Mouse (Mus musculus): ENCODE measurements around the gene Nfkb1.

The Nfkb1 gene

GRCm38 (mm10) chr3:135590471-135590870 is 100.9 kb downstream of the Nfkb1 start:
- 87% methylated on average over 4 of the region's 4 CpGs for WGBS

- WGBS, result 40% methylated on average over 4 of the region's 4 CpGs
Measured at GRCm38 (mm10) chr3:135586471-135586880, 104.9 kb downstream of the Nfkb1 start.

GRCm38 (mm10) chr3:135586060-135586459 is 105.3 kb downstream of the Nfkb1 start:
- 29% methylated on average over 2 of the region's 2 CpGs for WGBS

GRCm38 (mm10) chr3:135585482-135585881 is 105.9 kb downstream of the Nfkb1 start:
- WGBS, result 70% methylated on average over 6 of the region's 6 CpGs

- 85% methylated on average over 7 of the region's 7 CpGs for WGBS
Measured at GRCm38 (mm10) chr3:135582246-135582645, 109.1 kb downstream of the Nfkb1 start.

DNA sequence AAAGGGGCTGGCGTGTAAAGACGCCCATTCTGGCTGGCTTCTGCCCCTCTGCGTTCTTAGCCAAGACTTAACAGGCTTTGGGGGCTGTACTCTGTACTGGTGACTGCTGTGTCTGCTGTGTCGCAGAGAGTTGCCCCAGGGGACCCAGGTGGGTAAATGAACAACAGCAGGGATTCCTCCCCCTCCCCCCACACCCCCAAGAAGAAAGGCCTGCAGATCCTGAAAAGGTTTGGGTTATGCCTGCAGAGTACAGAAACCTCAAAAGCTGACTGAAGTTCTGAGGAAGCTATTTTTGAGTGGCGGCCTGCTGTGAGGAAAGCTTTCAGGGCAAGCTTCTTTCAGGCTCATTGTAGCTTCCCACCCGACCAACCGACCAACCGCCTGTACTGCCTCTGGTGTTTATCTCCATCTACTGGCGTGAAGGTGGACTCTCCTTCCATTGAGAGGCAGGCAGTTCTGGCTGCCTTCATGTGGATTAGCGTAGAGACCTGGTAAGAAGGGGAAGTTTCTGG is 109.7 kb downstream of the Nfkb1 start:
- 40% methylated on average over 10 of the region's 10 CpGs for WGBS

DNA sequence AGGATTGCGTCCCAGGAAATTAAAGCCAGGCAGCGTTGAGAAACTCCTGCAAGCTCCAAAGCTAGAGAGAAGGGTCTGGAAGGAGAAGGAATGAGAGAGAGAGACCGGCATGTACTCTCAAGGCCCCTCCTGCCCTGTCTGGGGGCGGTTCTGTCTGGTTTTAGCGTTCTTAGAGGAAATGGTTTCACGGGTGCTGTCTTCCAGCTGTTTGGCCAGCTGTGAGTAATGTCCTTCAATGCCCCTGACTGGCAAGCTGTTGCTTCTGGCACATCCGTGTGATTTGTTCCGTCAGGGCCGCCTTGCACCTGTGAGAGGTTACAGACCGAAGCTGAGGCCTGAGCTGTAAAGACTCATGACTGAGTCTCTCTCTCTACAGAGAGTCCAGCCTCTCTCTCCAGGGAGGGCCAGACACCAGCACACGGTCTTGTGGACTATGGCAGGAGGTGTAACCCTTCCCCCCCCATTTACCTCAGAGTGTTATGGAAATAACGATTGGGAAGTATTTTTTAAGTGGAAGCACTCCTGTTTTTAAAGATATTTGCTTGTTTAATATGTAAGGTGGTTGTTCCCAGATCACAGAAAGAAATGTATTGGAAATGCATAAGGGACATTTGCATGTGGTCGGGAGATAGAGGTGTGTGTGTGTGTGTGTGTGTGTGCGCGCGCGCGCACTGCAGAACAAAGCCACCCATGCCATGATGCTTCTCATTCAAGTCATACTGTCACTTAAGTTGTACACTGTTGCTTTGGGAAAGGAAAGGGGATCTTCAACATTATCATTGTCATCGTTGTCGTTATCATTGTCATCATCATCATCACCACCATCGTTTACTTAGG is 110.7 kb downstream of the Nfkb1 start:
- WGBS, result 80% methylated on average over 21 of the region's 21 CpGs

- WGBS, result 76% methylated on average over 4 of the region's 4 CpGs
Measured at GRCm38 (mm10) chr3:135579179-135579578, 112.2 kb downstream of the Nfkb1 start.

DNA sequence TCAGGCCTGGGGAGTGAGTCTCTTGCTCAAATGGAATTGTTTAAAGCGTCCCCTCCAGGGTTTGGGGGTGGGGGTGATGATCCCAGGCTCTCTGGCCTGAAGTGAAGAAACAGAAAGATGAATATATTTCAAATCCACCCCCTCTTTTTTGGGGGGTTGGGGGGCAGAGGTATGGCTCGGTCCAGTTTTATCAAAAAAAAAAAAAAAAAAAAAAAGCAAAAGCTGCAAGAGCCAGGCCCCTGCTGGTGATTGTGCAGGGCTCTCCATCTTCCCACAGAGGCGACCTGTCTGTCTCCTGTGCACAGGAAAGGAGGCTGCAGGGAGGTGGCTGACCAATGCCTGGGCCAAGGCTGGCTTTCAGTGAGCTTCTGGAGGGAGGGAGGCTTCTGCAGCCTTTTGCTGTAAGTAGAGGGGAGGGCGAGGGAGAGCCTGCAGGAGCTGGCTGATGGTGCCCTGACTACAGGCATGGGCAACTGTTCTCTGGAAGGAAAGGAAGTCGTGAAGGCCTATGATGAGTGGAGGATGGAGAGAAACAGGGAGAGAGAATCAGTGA is 112.7 kb downstream of the Nfkb1 start:
- 71% methylated on average over 5 of the region's 5 CpGs for WGBS

GRCm38 (mm10) chr3:135575126-135575525 is 116.2 kb downstream of the Nfkb1 start:
- WGBS, result 93% methylated on average over 3 of the region's 3 CpGs

- 56% methylated on average over 6 of the region's 6 CpGs for WGBS
Measured at GRCm38 (mm10) chr3:135573051-135573450, 118.3 kb downstream of the Nfkb1 start.

GRCm38 (mm10) chr3:135571540-135571939 is 119.8 kb downstream of the Nfkb1 start:
- WGBS, result 74% methylated on average over 13 of the region's 13 CpGs

- WGBS, result 88% methylated on average over 5 of the region's 5 CpGs
Measured at GRCm38 (mm10) chr3:135568633-135569032, 122.7 kb downstream of the Nfkb1 start.

GRCm38 (mm10) chr3:135567888-135568287 is 123.5 kb downstream of the Nfkb1 start:
- WGBS, result 80% methylated on average over 6 of the region's 6 CpGs

GRCm38 (mm10) chr3:135565306-135565705 is 126.0 kb downstream of the Nfkb1 start:
- WGBS, result 87% methylated on average over 4 of the region's 4 CpGs

GRCm38 (mm10) chr3:135564706-135565105 is 126.6 kb downstream of the Nfkb1 start:
- 94% methylated on average over 9 of the region's 9 CpGs for whole genome bisulfite sequencing

DNA sequence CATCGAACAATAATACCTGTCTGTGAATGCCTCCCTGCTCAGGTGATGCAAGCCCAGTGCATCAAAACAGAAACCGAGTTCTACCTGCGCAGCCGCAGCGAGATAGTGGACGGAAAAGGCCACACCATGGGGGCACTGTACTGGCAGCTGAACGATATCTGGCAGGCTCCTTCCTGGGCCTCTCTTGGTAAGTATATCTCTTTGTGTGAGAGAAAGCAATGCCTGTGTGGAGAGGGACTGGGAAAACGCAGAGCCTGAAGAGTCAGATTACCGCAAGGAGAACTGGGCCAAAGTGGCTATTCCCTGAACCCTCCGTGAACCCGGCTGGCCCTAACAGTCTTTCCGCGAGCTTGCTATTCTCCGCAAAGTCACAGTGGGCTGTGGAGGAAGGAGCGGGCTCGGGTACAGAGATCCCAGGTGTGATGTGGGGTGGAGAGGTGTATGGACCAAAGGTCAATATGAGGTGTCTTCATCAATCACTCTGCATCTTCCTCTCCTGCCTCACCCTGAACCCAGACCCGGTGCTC is 128.1 kb downstream of the Nfkb1 start:
- WGBS, result 95% methylated on average over 17 of the region's 17 CpGs

DNA sequence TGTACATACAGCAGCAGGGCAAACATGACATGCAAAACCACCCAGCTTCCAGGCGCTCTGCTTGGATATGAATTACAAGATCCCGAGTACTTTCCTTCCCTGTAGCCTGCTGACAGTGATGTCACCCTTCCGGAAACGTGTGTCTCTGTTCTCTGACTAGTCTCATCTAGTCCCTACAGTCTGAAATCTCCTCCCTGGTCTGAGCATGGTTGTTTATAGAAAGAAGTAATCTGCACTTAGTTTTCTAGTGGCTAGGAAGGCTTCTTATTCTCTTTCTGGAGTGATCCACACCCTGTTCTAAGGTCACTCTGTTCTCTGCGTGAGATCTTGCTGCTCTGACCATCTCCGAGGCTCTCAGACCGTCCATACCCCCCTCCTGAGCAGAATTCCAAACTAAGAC is 129.3 kb downstream of the Nfkb1 start:
- 88% methylated on average over 7 of the region's 7 CpGs for WGBS

- WGBS, result 51% methylated on average over 12 of the region's 12 CpGs
Measured at GRCm38 (mm10) chr3:135556851-135557662, 134.3 kb downstream of the Nfkb1 start.

- WGBS, result 45% methylated on average over 7 of the region's 7 CpGs
Measured at GRCm38 (mm10) chr3:135556052-135556587, 135.2 kb downstream of the Nfkb1 start.

- WGBS, result 68% methylated on average over 6 of the region's 6 CpGs
Measured at GRCm38 (mm10) chr3:135555192-135555591, 136.2 kb downstream of the Nfkb1 start.

- 74% methylated on average over 5 of the region's 5 CpGs for WGBS
Measured at GRCm38 (mm10) chr3:135552874-135553273, 138.5 kb downstream of the Nfkb1 start.
